Mouse (Mus musculus) midbrain, embryonic 14.5 days (tissue): ENCODE data around the gene Pip4p1. TPM values are rescaled to one million over a fixed set of nuclear protein-coding genes. Genes with fewer than 3 reads are reported as not detected.

Experiments used
- ATAC-seq: fragments of 200-750 bp; cut with Nextera tagmentation; 2 replicates; pipeline ENCODE4 v1.8.0; 2017; ENCODE audit warnings: moderate number of reproducible peaks, moderate library complexity; ENCODE audit not compliant: low FRiP score, low TSS enrichment
- DNase-seq: peaks from one replicate; pipeline ENCODE4 v3.0.0-alpha.2; 2015
- H3K27ac ChIP-seq: fragments of 300-500 bp; sonication (generic); replicated peaks from 2 replicates; pipeline ENCODE4 v1.5.1; 2014; ENCODE audit warnings: mild to moderate bottlenecking, low read depth, low read length, moderate library complexity
- H3K27me3 ChIP-seq: fragments of 300-500 bp; sonication (generic); 2 replicates; pipeline ENCODE4 v1.6.1; 2014; ENCODE audit warnings: low read length, control low read depth, mixed read lengths; ENCODE audit not compliant: control insufficient read depth, insufficient read depth
- H3K36me3 ChIP-seq: fragments of 300-500 bp; sonication (generic); 2 replicates; pipeline ENCODE4 v1.6.1; 2014; ENCODE audit warnings: low read length, control low read depth; ENCODE audit not compliant: control insufficient read depth, insufficient read depth
- H3K4me1 ChIP-seq: fragments of 300-500 bp; sonication (generic); 2 replicates; pipeline ENCODE4 v1.6.1; 2014; ENCODE audit warnings: mild to moderate bottlenecking, antibody characterized with exemption, low read length, control low read depth; ENCODE audit not compliant: control insufficient read depth, insufficient read depth
- H3K4me2 ChIP-seq: fragments of 300-500 bp; sonication (generic); 2 replicates; pipeline ENCODE4 v1.6.1; 2014; ENCODE audit warnings: mild to moderate bottlenecking, low read length, moderate library complexity
- H3K4me3 ChIP-seq: fragments of 300-500 bp; sonication (generic); replicated peaks from 2 replicates; pipeline ENCODE4 v1.5.1; 2014; ENCODE audit warnings: low read depth, low read length
- H3K9ac ChIP-seq: fragments of 300-500 bp; sonication (generic); replicated peaks from 2 replicates; pipeline ENCODE4 v1.6.1; 2014; ENCODE audit warnings: mild to moderate bottlenecking, low read length, moderate library complexity
- H3K9me3 ChIP-seq: fragments of 300-500 bp; sonication (generic); 2 replicates; pipeline ENCODE4 v1.6.1; 2016; ENCODE audit warnings: low read length, control low read depth, mixed read lengths; ENCODE audit not compliant: control insufficient read depth
- WGBS: fragments of 180-500 bp; shearing (Covaris S2); extraction: QIAGEN DNeasy Blood & Tissue Kit; methylation state at CpG from one replicate; pipeline ENCODE4 v1.1.7; 2014; 5-methylcytosine and 5-hydroxymethylcytosine counted together
- polyA plus RNA-seq: library from polyadenylated mRNA; unstranded; fragments of >200 nt; fragmentation: Nextera tagmentation; extraction: Ambion mirVana; gene quantifications from 2 replicates; pipeline ENCODE4 v1.2.1, GENCODE M21; 2014

Pip4p1 gene
- polyA plus RNA-seq, 1 experiment from 2014 or later: 90.3 TPM

- Histone ChIP-seq H3K4me3 (no peak overlapping the region), H3K27ac (no peak overlapping the region), H3K9me3 (no peaks in the 10 kb centered on the region), H3K27me3 (no peaks in the 10 kb centered on the region), H3K36me3 (no peaks in the 10 kb centered on the region), H3K4me1 (no peaks in the 10 kb centered on the region), H3K9ac (no peak overlapping the region), H3K4me2 (no peak overlapping the region)
- ATAC-seq (no peak; the same call in 1 of the 2 replicates), DNase-seq (no peak)
- WGBS: 89% methylated on average over 22 of the region's 22 CpGs
Observed at GRCm38 (mm10) chr14:50892541-50893459, 37.9 kb downstream of the Pip4p1 start.

- Histone ChIP-seq H3K9me3 (no peaks in the 10 kb centered on the region), H3K27me3 (no peaks in the 10 kb centered on the region), H3K4me3 (no peak overlapping the region), H3K4me2 (no peak overlapping the region), H3K9ac (no peak overlapping the region), H3K36me3 (no peaks in the 10 kb centered on the region), H3K4me1 (no peaks in the 10 kb centered on the region), H3K27ac (no peak overlapping the region)
- 91% methylated on average over 7 of the region's 7 CpGs for WGBS
- DNase-seq: no peak
- no peak for ATAC-seq
Observed at GRCm38 (mm10) chr14:50892091-50892490, 38.6 kb downstream of the Pip4p1 start.

- no peak for ATAC-seq
- 90% methylated on average over 8 of the region's 8 CpGs for WGBS
- no peak overlapping the region for H3K4me3 ChIP-seq
- no peak overlapping the region for H3K4me2 ChIP-seq
- no peaks in the 10 kb centered on the region for H3K36me3 ChIP-seq
- no peaks in the 10 kb centered on the region for H3K27me3 ChIP-seq
- no peaks in the 10 kb centered on the region for H3K4me1 ChIP-seq
- no peak overlapping the region for H3K9ac ChIP-seq
- no peak overlapping the region for H3K27ac ChIP-seq
- no peak for DNase-seq
- H3K9me3 ChIP-seq: no peaks in the 10 kb centered on the region
Observed at GRCm38 (mm10) chr14:50891621-50892020, 39.0 kb downstream of the Pip4p1 start.

GRCm38 (mm10) chr14:50876236-50876950, 54.3 kb downstream of the Pip4p1 start:
- no peak for DNase-seq
- WGBS: 90% methylated on average over 6 of the region's 6 CpGs
- no peaks in the 10 kb centered on the region for H3K9me3 ChIP-seq
- H3K4me3 ChIP-seq: no peak overlapping the region
- no peaks in the 10 kb centered on the region for H3K4me1 ChIP-seq
- H3K36me3 ChIP-seq: no peaks in the 10 kb centered on the region
- no peak for ATAC-seq
- H3K27ac ChIP-seq: no peak overlapping the region
- no peaks in the 10 kb centered on the region for H3K27me3 ChIP-seq
- H3K9ac ChIP-seq: no peak overlapping the region
- no peak overlapping the region for H3K4me2 ChIP-seq

Other genes with a start within 250 kb of the Pip4p1 start
- not detected in 2 replicates for gene Olfr747, start 237.7 kb downstream of the Pip4p1 start, polyA plus RNA-seq
- not detected in 2 replicates for gene Olfr748, start 223.5 kb downstream of the Pip4p1 start, polyA plus RNA-seq
- not detected in 2 replicates for gene Olfr749, start 185.8 kb downstream of the Pip4p1 start, polyA plus RNA-seq
- 133 and 138 TPM in 2 replicates for gene Ttc5, start 145.3 kb downstream of the Pip4p1 start, polyA plus RNA-seq
- 0.15 TPM in 1 of 2 replicates, not detected in the other for gene Ccnb1ip1, start 123.1 kb downstream of the Pip4p1 start, polyA plus RNA-seq
- gene Parp2, start 123.0 kb downstream of the Pip4p1 start, polyA plus RNA-seq: 47.9 and 51.2 TPM in 2 replicates
- 2.0 and 3.4 TPM in 2 replicates for gene Tep1, start 60.3 kb downstream of the Pip4p1 start, polyA plus RNA-seq
- gene Klhl33, start 33.3 kb downstream of the Pip4p1 start, polyA plus RNA-seq: 0.76 and 1.4 TPM in 2 replicates
- gene Osgep, start 6.0 kb downstream of the Pip4p1 start, polyA plus RNA-seq: 110 and 116 TPM in 2 replicates
- gene Apex1, start 5.9 kb downstream of the Pip4p1 start, polyA plus RNA-seq: 223 and 227 TPM in 2 replicates
- gene Pnp, start 226 bp upstream of the Pip4p1 start, polyA plus RNA-seq: 15.7 and 24.6 TPM in 2 replicates
- 0.95 TPM in 1 of 2 replicates, not detected in the other for gene Gm49342, start 13.7 kb upstream of the Pip4p1 start, polyA plus RNA-seq
- 0.19 and 0.50 TPM in 2 replicates for gene Pnp2, start 25.1 kb upstream of the Pip4p1 start, polyA plus RNA-seq
- gene Rnase10, start 76.9 kb upstream of the Pip4p1 start, polyA plus RNA-seq: not detected in 2 replicates
- not detected in 2 replicates for gene Rnase9, start 111.0 kb upstream of the Pip4p1 start, polyA plus RNA-seq
- not detected in 2 replicates for gene Rnase11, start 119.3 kb upstream of the Pip4p1 start, polyA plus RNA-seq
- 0.34 and 0.59 TPM in 2 replicates for gene Rnase12, start 126.8 kb upstream of the Pip4p1 start, polyA plus RNA-seq
- 0.11 TPM in 1 of 2 replicates, not detected in the other for gene Olfr750, start 143.6 kb upstream of the Pip4p1 start, polyA plus RNA-seq
- gene Rnase4, start 160.2 kb upstream of the Pip4p1 start, polyA plus RNA-seq: 9.6 and 12.7 TPM in 2 replicates
- 1.5 and 2.7 TPM in 2 replicates for gene Ang, start 160.3 kb upstream of the Pip4p1 start, polyA plus RNA-seq
- not detected in 2 replicates for gene Eddm3b, start 183.6 kb upstream of the Pip4p1 start, polyA plus RNA-seq
- 1.1 TPM in 1 of 2 replicates, not detected in the other for gene Rnase6, start 193.1 kb upstream of the Pip4p1 start, polyA plus RNA-seq
- gene Rnase1, start 215.9 kb upstream of the Pip4p1 start, polyA plus RNA-seq: 0.23 TPM in 1 of 2 replicates, not detected in the other
- gene Rnase2b, start 231.4 kb upstream of the Pip4p1 start, polyA plus RNA-seq: not detected in 2 replicates